Mouse (Mus musculus) ES-E14 (cell line): ENCODE measurements around the gene BC024978. TPM values are rescaled to one million over a fixed set of nuclear protein-coding genes. Genes with fewer than 3 reads are reported as not detected.
A peak's percentile ranks its signal among the peaks of the same experiment; 100 is the strongest.

Experiments used
- DNase-seq: peaks from one replicate; pipeline ENCODE4 v3.0.0-alpha.2; 2013; ENCODE audit warnings: low read depth, low spot score
- H3K27ac ChIP-seq: 2 replicates; pipeline ENCODE4 v1.5.1; 2012; ENCODE audit warnings: low read depth, mild to moderate bottlenecking, low read length, moderate library complexity, mixed read lengths; ENCODE audit not compliant: poor library complexity, insufficient read depth, severe bottlenecking
- H3K36me3 ChIP-seq: 2 replicates; pipeline ENCODE4 v1.6.1; 2012; ENCODE audit warnings: mild to moderate bottlenecking, low read length, moderate library complexity, mixed read lengths; ENCODE audit not compliant: control insufficient read depth, poor library complexity, insufficient read depth, severe bottlenecking
- H3K4me1 ChIP-seq, 2 experiments: fragments of 150-350 bp in 1 of 2; sonication (generic) in 1 of 2; 2 replicates each; pipeline ENCODE4 v1.6.1; 2012; ENCODE audit warnings: low read length in 2 of 2, mild to moderate bottlenecking in 1 of 2, mixed read lengths in 1 of 2; ENCODE audit not compliant: control insufficient read depth in 2 of 2, insufficient read depth in 2 of 2, poor library complexity in 1 of 2
- H3K4me3 ChIP-seq, 2 experiments: fragments of 150-350 bp in 1 of 2; sonication (generic) in 1 of 2; 2 replicates each; pipeline ENCODE4 v1.5.1; 2012; ENCODE audit warnings: low read length in 2 of 2, low read depth in 1 of 2, mild to moderate bottlenecking in 1 of 2, mixed read lengths in 1 of 2; ENCODE audit not compliant: insufficient read depth in 1 of 2, poor library complexity in 1 of 2, severe bottlenecking in 1 of 2
- H3K9ac ChIP-seq: 2 replicates; pipeline ENCODE4 v1.6.1; 2012; ENCODE audit warnings: low read depth, mild to moderate bottlenecking, low read length, mixed read lengths; ENCODE audit not compliant: poor library complexity, insufficient read depth, severe bottlenecking
- H3K9me3 ChIP-seq: fragments of 150-350 bp; sonication (generic); 2 replicates; pipeline ENCODE4 v1.6.1; 2012; ENCODE audit warnings: low read depth, mild to moderate bottlenecking, low read length; ENCODE audit not compliant: control insufficient read depth, insufficient read depth
- CHD2 ChIP-seq: IDR thresholded peaks from 2 replicates; pipeline ENCODE4 v1.6.1; 2014; ENCODE audit warnings: mild to moderate bottlenecking, low read depth, low read length, inconsistent platforms
- HCFC1 ChIP-seq: IDR thresholded peaks from 2 replicates; pipeline ENCODE4 v1.6.1; 2012; ENCODE audit warnings: low read length, inconsistent platforms, borderline replicate concordance; ENCODE audit not compliant: insufficient read depth
- MAFK ChIP-seq: IDR thresholded peaks from 2 replicates; pipeline ENCODE4 v1.6.1; 2014; ENCODE audit warnings: mild to moderate bottlenecking, low read depth, low read length, inconsistent platforms; ENCODE audit not compliant: insufficient read depth
- ZC3H11A ChIP-seq: IDR thresholded peaks from 2 replicates; pipeline ENCODE4 v1.6.1; 2012; ENCODE audit warnings: low read depth, mild to moderate bottlenecking, inconsistent platforms, low read length, borderline replicate concordance
- ZNF384 ChIP-seq: IDR thresholded peaks from 2 replicates; pipeline ENCODE4 v1.6.1; 2012; ENCODE audit warnings: low read depth, low read length, inconsistent platforms
- in situ Hi-C, 2 experiments: fragments of 600-800 bp; cut with MboI; formaldehyde crosslinking; loops; one replicate each; pipeline ENCODE4 v1.15.1; 2025; ENCODE audit warnings: low sequenced_read_pairs in 2 of 2, inconsistent platforms in 1 of 2; ENCODE audit not compliant: unreplicated experiment in 2 of 2
- total RNA-seq: library from RNA; depleted of rRNA; stranded (reverse); fragments of 300-350 nt; gene quantifications from 2 replicates; pipeline ENCODE4 v1.2.3, GENCODE M21; 2012

Gene BC024978
- total RNA-seq, 1 experiment: 12.0 TPM

GRCm38 (mm10) chr7:27257046-27257851, 61.7 kb downstream of the BC024978 start:
- H3K27ac ChIP-seq: no peak overlapping the region
- peak overlapping the region; percentile 33 to 72; a peak in 3 of 4 replicates for H3K4me3 ChIP-seq
- no peaks in the 10 kb centered on the region for H3K9me3 ChIP-seq
- peaks cover 2 to 8% of the 10 kb centered on the region in 2 experiments; a peak in 2 of 4 replicates for H3K4me1 ChIP-seq
- peak overlapping the region; percentile 9; the same call in 1 of the 2 replicates for H3K9ac ChIP-seq
- no peak for TF ChIP-seq CHD2
- no peak for TF ChIP-seq ZC3H11A
- no peak for TF ChIP-seq HCFC1
- no peak for TF ChIP-seq MAFK
- TF ChIP-seq ZNF384: no peak
- peaks cover 2% of the 10 kb centered on the region; the same call in 1 of the 2 replicates for H3K36me3 ChIP-seq
- no peak for DNase-seq
- in situ Hi-C loops: no loop called here

- in situ Hi-C loops: no loop called here
- DNase-seq: no peak
- no peaks in the 10 kb centered on the region for H3K9me3 ChIP-seq
- H3K36me3 ChIP-seq: peaks cover 4% of the 10 kb centered on the region; the same call in 1 of the 2 replicates
- no peak for TF ChIP-seq ZC3H11A
- TF ChIP-seq CHD2: no peak
- TF ChIP-seq HCFC1: no peak
- TF ChIP-seq MAFK: no peak
- TF ChIP-seq ZNF384: no peak
- peak overlapping the region; percentile 8 for H3K27ac ChIP-seq
- peak overlapping the region; percentile 50 to 84; a peak in 2 of 4 replicates for H3K4me3 ChIP-seq
- peaks cover 2 to 8% of the 10 kb centered on the region in 2 experiments; a peak in 2 of 4 replicates for H3K4me1 ChIP-seq
- H3K9ac ChIP-seq: peak overlapping the region; percentile 9; the same call in 1 of the 2 replicates
Observed at GRCm38 (mm10) chr7:27257852-27258204, 62.2 kb downstream of the BC024978 start.

- Histone ChIP-seq H3K27ac (peak within 1 kb of the TSS; percentile 8), H3K4me3 (peak within 1 kb of the TSS; percentile 84 to 90), H3K4me1 (peaks cover 2 to 8% of the 10 kb centered on the region in 2 experiments; a peak in 2 of 4 replicates), H3K9ac (peak within 1 kb of the TSS; percentile 80), H3K9me3 (no peaks in the 10 kb centered on the region), H3K36me3 (peaks cover 4% of the 10 kb centered on the region; the same call in 1 of the 2 replicates)
- in situ Hi-C loops: no loop called here
- TF ChIP-seq HCFC1 (no peak), MAFK (peak; percentile 92), CHD2 (no peak)
- peak; percentile 96 for DNase-seq
Observed at GRCm38 (mm10) chr7:27258205-27258899, 62.8 kb downstream of the BC024978 start, which contains the start of gene Numbl. TSS of gene Numbl (plus strand) at chr7:27258433.

GRCm38 (mm10) chr7:27259271-27259721, 63.7 kb downstream of the BC024978 start:
- H3K4me3 ChIP-seq: peak overlapping the region; percentile 84 to 90
- H3K36me3 ChIP-seq: peaks cover 4% of the 10 kb centered on the region; the same call in 1 of the 2 replicates
- no peaks in the 10 kb centered on the region for H3K9me3 ChIP-seq
- TF ChIP-seq ZC3H11A (no peak), CHD2 (no peak), HCFC1 (no peak), MAFK (no peak), ZNF384 (no peak)
- in situ Hi-C loops: no loop called here
- DNase-seq: no peak
- peak overlapping the region; percentile 80 for H3K9ac ChIP-seq
- H3K4me1 ChIP-seq: peaks cover 2 to 9% of the 10 kb centered on the region in 2 experiments; a peak in 2 of 4 replicates
- H3K27ac ChIP-seq: no peak overlapping the region
